Mouse (Mus musculus): ENCODE results near the gene Olfr771.

GRCm38 (mm10) chr10:129138898-129139297 lies 25.7 kb downstream of the Olfr771 start, which contains the start of gene Olfr770:
- TF ChIP-seq CTCF (IDR thresholded peaks at IDR 0.05; ENCODE audit: low read depth), result no peak
- no peak for TF ChIP-seq EP300 (optimal IDR thresholded peaks at IDR 0.05)

All from stomach, postnatal 0 days (tissue).